Mouse (Mus musculus) forebrain, embryonic 11.5 days (tissue): ENCODE measurements around the gene Car10. TPM values are rescaled to one million over a fixed set of nuclear protein-coding genes. Genes with fewer than 3 reads are reported as not detected.
A peak's percentile ranks its signal among the peaks of the same experiment; 100 is the strongest.

ENCODE experiments used
- ATAC-seq: fragments of 200-750 bp; cut with Nextera tagmentation; replicated peaks from 2 replicates; pipeline ENCODE4 v1.8.0; 2017; ENCODE audit warnings: moderate TSS enrichment; ENCODE audit not compliant: low FRiP score
- DNase-seq: peaks from one replicate; pipeline ENCODE4 v3.0.0-alpha.2; 2017; ENCODE audit warnings: low spot score
- H3K27ac ChIP-seq: fragments of 300-500 bp; sonication (generic); 2 replicates; pipeline ENCODE4 v1.5.1; 2014; ENCODE audit warnings: low read depth, low read length
- H3K27me3 ChIP-seq: fragments of 300-500 bp; sonication (generic); 2 replicates; pipeline ENCODE4 v1.6.1; 2014; ENCODE audit warnings: mild to moderate bottlenecking, low read length, mixed read lengths; ENCODE audit not compliant: control insufficient read depth, insufficient read depth
- H3K36me3 ChIP-seq: fragments of 300-500 bp; sonication (generic); 2 replicates; pipeline ENCODE4 v1.6.1; 2014; ENCODE audit warnings: mild to moderate bottlenecking, low read length, moderate library complexity, mixed read lengths; ENCODE audit not compliant: control insufficient read depth, insufficient read depth
- H3K4me1 ChIP-seq: fragments of 300-500 bp; sonication (generic); replicated peaks from 2 replicates; pipeline ENCODE4 v1.6.1; 2014; ENCODE audit warnings: low read length, mixed read lengths; ENCODE audit not compliant: control insufficient read depth, insufficient read depth
- H3K4me2 ChIP-seq: fragments of 300-500 bp; sonication (generic); 2 replicates; pipeline ENCODE4 v1.6.1; 2014; ENCODE audit warnings: low read depth, mild to moderate bottlenecking, low read length, moderate library complexity, mixed read lengths; ENCODE audit not compliant: severe bottlenecking
- H3K4me3 ChIP-seq: fragments of 300-500 bp; sonication (generic); 2 replicates; pipeline ENCODE4 v1.5.1; 2014; ENCODE audit warnings: low read depth, low read length
- H3K9ac ChIP-seq: fragments of 300-500 bp; sonication (generic); 2 replicates; pipeline ENCODE4 v1.6.1; 2014; ENCODE audit warnings: low read length
- H3K9me3 ChIP-seq: fragments of 300-500 bp; sonication (generic); 2 replicates; pipeline ENCODE4 v1.6.1; 2016; ENCODE audit warnings: low read length, mixed read lengths; ENCODE audit not compliant: control insufficient read depth
- WGBS: fragments of 180-500 bp; shearing (Covaris S2); extraction: QIAGEN DNeasy Blood & Tissue Kit; methylation state at CpG from one replicate; pipeline ENCODE4 v1.1.7; 2014; 5-methylcytosine and 5-hydroxymethylcytosine counted together
- polyA plus RNA-seq: library from polyadenylated mRNA; unstranded; fragments of >200 nt; fragmentation: Nextera tagmentation; extraction: Ambion mirVana; gene quantifications from 2 replicates; pipeline ENCODE4 v1.2.1, GENCODE M21; 2014

The Car10 gene
- polyA plus RNA-seq, 1 experiment from 2014 or later, result 1.3 TPM

DNA sequence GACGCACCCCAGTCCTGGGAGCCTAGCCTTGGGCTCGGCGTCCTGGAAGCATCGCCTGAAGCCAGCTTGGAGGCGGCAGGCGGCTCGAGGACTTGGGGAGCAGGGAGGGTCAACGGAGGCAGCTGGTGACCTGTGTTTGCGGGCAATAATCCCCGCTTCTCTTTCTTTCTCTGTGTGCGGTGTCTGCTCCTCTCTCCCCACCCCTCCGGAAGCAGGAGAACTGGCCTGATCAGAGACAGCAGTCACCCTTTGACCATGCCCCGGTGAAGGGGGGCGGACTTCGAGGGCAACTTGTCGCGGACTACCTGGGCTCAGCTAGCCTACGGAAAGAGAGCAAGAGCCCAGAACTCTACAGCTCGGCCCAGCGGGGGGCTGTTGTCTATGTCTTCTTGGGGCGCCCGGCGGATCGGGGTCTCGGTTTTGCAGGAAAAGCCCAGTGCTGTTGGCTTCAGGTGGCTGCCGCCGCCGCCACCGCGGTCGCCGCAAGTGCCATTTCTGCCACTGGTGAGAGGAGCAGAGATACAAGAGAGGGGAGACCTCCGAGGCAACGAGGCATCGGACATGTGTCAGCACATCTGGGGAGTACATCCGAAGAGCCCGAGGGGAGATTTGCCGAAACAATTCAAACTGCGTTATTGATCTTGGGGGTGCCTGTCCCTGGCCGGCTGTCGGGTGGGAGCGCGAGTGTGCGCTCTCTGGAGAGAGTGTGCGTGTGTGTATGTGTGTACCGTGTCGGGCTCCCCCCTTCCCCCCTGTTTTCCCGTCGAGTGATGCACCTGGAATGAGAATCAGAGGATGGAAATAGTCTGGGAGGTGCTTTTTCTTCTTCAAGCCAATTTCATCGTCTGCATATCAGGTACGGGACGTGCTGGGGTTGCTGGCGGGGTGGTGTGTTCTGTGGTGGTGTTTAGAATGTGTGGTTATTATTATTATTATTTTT is 1.9 kb downstream of the Car10 start:
- DNase-seq, result peak; percentile 60
- ATAC-seq, result peak; percentile 31; the same call in 1 of the 2 replicates
- WGBS, result 2% methylated on average over 53 of the region's 53 CpGs
- Histone ChIP-seq H3K9me3 (no peaks in the 10 kb centered on the region), H3K9ac (peak overlapping the region; percentile 27; the same call in 1 of the 2 replicates), H3K4me1 (peaks cover 12% of the 10 kb centered on the region; the same call in 1 of the 2 replicates), H3K36me3 (no peaks in the 10 kb centered on the region), H3K27me3 (peaks cover 44% of the 10 kb centered on the region), H3K27ac (no peak overlapping the region), H3K4me3 (peak overlapping the region; percentile 40), H3K4me2 (peak overlapping the region; percentile 94)

DNA sequence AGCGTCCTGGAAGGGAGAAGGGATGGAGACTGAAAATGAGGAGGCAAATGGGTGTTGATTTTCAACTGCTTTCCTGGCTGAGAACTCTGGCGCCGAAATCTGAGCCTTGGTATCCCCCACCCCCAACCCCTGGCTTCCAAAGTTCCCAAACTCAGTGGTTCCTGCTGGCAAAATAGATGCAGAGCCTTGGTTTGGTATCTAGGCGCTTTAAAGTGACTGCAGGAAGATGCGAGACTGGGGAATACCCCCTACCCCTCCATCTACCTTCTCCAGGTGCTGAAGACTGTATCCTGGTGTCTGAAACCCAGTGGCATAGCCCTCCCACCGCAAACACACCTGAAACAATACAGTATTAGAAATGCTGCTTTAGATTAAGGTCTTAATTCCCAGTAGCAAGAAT is 2.8 kb downstream of the Car10 start:
- Histone ChIP-seq H3K36me3 (no peaks in the 10 kb centered on the region), H3K27me3 (peaks cover 44% of the 10 kb centered on the region), H3K4me1 (peaks cover 12% of the 10 kb centered on the region; the same call in 1 of the 2 replicates), H3K9ac (no peak overlapping the region), H3K27ac (no peak overlapping the region), H3K9me3 (no peaks in the 10 kb centered on the region), H3K4me2 (no peak overlapping the region), H3K4me3 (no peak overlapping the region)
- 4% methylated on average over 5 of the region's 6 CpGs for WGBS
- DNase-seq (no peak), ATAC-seq (no peak)

DNA sequence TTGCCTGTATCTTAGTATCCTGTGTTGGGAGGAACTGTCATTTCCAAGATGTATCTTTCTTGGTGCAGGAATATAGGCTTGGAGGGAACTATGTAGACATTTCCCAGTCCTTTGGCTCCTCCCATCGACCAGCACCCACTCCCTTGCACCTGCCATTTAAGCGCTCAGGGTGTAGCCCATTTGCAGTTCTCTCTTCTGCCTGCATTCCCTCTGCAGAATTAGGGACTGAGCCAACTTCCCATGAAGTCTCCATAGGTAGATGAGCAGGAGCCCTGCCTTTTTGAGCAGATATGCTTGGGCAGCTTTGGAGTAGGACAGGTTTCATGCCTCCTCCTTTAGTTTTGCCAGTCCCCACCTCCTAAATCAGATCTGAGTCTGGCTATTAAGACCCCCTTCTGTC is 3.3 kb downstream of the Car10 start:
- WGBS, result 11% methylated on average over 2 of the region's 2 CpGs
- Histone ChIP-seq H3K27me3 (peaks cover 44% of the 10 kb centered on the region), H3K4me3 (no peak overlapping the region), H3K9ac (no peak overlapping the region), H3K4me2 (no peak overlapping the region), H3K4me1 (peaks cover 12% of the 10 kb centered on the region; the same call in 1 of the 2 replicates), H3K36me3 (no peaks in the 10 kb centered on the region), H3K27ac (no peak overlapping the region), H3K9me3 (no peaks in the 10 kb centered on the region)
- no peak for DNase-seq
- ATAC-seq, result no peak

DNA sequence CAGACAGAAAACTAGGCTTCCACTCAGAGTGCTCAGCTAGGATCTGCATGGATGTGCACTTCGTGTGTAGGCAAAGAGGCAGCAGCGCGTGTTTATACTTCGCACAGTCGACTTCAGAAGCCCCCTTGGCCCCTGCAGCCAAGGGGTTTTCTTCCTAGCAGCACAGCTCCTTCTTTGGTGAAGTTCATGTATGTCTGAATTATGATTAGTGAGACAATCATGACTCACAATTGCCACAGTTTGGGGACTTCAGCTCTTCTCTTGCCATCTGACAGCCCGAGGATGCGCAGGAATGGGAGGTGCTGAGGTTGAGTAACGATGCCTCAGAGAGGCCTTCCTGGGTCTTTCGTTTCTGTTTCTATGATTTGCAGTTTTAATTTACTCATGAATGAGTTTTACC is 4.5 kb downstream of the Car10 start:
- Histone ChIP-seq H3K27ac (no peak overlapping the region), H3K4me1 (peaks cover 12% of the 10 kb centered on the region; the same call in 1 of the 2 replicates), H3K9ac (no peak overlapping the region), H3K36me3 (no peaks in the 10 kb centered on the region), H3K27me3 (peaks cover 38% of the 10 kb centered on the region), H3K4me3 (no peak overlapping the region), H3K4me2 (no peak overlapping the region), H3K9me3 (no peaks in the 10 kb centered on the region)
- ATAC-seq (no peak), DNase-seq (no peak)
- 86% methylated on average over 9 of the region's 9 CpGs for WGBS

DNA sequence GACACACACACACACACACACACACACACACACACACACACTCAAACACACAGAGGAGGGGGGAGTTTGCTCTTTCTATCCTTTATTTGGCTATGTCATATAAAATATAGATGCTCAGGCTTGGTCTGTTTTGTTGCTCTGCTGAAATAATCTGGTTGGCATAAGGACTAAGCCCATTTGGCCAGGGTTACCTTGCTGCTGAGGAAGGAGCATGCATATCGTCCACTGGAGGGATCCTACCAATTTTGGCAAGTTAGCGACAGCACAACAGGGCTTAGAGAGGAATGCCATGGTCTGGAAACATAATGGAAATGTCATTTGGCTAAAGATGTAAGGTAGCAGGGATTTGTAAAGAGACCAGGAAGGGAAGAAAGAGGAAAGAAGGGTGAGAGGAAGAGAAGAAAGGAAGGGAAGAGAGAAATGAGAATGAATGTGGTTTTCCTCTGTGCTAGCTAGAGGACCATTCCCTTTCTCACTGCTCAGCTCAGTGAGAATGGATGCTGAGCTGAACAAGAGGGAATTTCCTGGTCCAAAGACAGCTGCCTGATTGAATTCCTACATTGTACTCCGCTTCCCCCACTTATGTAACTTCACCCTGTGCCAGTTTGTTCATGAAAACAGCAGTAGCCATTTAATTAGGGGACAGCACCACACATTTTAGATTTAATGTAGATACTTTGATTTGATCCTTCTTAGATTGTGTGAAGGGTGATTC is 5.4 kb downstream of the Car10 start:
- H3K9me3 ChIP-seq, result no peaks in the 10 kb centered on the region
- no peaks in the 10 kb centered on the region for H3K36me3 ChIP-seq
- H3K27me3 ChIP-seq, result peaks cover 29% of the 10 kb centered on the region
- H3K27ac ChIP-seq, result no peak overlapping the region
- ATAC-seq, result no peak
- peaks cover 9% of the 10 kb centered on the region; the same call in 1 of the 2 replicates for H3K4me1 ChIP-seq
- no peak for DNase-seq
- H3K9ac ChIP-seq, result no peak overlapping the region
- 62% methylated on average over 3 of the region's 3 CpGs for WGBS
- no peak overlapping the region for H3K4me2 ChIP-seq
- H3K4me3 ChIP-seq, result no peak overlapping the region

DNA sequence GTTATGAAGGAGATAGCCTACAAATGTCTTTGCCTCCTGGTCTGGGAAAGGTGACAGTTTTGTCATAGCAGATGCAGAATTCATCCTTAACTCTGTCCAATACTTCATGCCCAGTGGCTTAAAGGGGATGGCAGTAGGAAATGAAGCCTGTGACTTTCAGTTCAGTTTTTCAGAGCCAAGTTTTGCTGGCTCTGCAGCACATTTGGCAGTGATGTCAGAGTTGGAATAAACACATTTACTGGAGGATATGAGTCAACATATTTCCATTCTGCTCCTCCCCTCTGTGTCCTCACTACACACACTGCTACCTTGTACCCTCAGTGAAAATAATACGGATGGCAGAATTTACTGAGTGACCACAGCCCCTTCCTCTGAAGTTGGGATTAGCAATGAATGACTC is 11.6 kb downstream of the Car10 start:
- Histone ChIP-seq H3K4me1 (no peaks in the 10 kb centered on the region), H3K4me3 (no peak overlapping the region), H3K27ac (no peak overlapping the region), H3K27me3 (no peaks in the 10 kb centered on the region), H3K36me3 (no peaks in the 10 kb centered on the region), H3K4me2 (no peak overlapping the region), H3K9ac (no peak overlapping the region), H3K9me3 (no peaks in the 10 kb centered on the region)
- ATAC-seq (no peak), DNase-seq (no peak)
- 81% methylated on average over 1 of the region's 1 CpGs for WGBS

DNA sequence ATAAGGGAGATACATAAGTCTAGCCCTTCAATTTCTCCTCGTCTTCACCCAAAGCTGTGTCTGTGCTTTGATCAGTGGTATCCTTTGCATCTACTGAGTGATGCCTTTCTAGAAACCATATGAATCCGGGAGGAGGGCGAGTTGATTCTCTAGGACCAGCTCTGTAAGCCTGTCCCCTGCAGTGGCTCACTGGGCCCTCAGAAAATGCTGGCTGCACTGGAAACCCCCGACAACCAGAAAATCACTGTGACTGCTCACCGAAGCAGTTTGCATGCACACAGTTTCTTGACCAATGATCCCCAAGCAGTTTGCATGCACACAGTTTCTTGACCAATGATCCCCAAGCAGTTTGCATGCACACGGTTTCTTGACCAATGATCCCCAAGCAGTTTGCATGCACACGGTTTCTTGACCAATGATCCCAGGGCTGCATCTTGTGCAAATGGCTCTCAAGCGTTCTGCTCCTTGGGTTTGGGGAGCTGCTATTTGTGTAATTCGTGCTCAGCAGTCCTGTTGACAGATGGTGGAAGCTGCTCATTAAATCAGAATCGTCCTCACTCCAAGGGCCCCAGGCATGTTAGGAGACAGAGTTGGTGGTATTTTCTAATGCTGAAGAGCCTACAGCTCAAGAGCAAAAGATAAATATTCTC is 23.1 kb downstream of the Car10 start:
- H3K4me1 ChIP-seq, result no peaks in the 10 kb centered on the region
- WGBS, result 79% methylated on average over 10 of the region's 10 CpGs
- H3K27ac ChIP-seq, result no peak overlapping the region
- no peaks in the 10 kb centered on the region for H3K9me3 ChIP-seq
- DNase-seq, result no peak
- no peaks in the 10 kb centered on the region for H3K36me3 ChIP-seq
- no peak overlapping the region for H3K9ac ChIP-seq
- no peaks in the 10 kb centered on the region for H3K27me3 ChIP-seq
- no peak overlapping the region for H3K4me2 ChIP-seq
- H3K4me3 ChIP-seq, result no peak overlapping the region
- no peak for ATAC-seq

DNA sequence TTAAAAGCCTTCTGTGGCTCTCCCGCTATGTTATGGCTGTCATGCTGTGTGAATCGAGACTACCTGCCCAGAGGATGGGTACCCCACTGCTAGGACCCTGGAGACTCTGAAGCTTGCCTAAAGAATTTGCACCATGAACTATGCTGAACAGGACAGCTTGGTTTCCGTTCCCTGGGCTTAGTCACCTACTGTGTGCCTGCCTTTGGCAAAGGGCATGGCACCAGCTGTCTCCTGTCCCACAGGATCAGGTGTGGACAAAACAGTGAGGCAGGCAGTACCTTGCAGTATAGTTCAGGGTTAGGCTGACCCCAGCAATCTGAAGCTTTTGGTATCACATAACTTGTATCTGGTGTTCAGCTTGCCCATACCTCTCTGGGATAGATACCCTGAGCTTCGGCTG is 25.9 kb downstream of the Car10 start:
- Histone ChIP-seq H3K9me3 (no peaks in the 10 kb centered on the region), H3K36me3 (no peaks in the 10 kb centered on the region), H3K9ac (no peak overlapping the region), H3K27ac (no peak overlapping the region), H3K4me3 (no peak overlapping the region), H3K27me3 (no peaks in the 10 kb centered on the region), H3K4me2 (no peak overlapping the region), H3K4me1 (no peaks in the 10 kb centered on the region)
- 83% methylated on average over 4 of the region's 4 CpGs for WGBS
- no peak for ATAC-seq
- no peak for DNase-seq
